Mouse (Mus musculus) CD4-positive, CD25-positive, alpha-beta regulatory T cell, adult 2 months (primary cell): ENCODE data around the gene Tet3.

Experiments used
- DNase-seq: peaks from one replicate; pipeline ENCODE4 v3.0.0-alpha.2; 2012; ENCODE audit warnings: low read depth, low spot score

Tet3 gene

DNA sequence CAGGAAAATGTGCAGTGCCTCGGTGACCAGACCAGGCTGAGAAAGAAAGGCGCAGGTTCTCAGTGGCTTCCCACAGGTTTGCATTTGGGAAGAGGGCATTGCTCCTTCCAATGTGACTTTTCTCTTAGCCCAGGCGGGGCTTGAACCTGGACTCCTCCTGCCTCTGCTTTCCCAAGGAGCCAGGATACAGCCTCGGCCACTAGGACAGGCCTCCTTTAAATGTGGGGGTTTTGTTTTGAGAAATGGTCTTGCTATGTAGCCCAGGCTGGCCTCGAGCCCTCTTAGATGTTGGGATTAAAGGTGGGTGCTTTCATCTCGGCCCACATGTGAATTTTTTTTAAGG is 132.5 kb downstream of the Tet3 start:
- DNase-seq, result no peak

DNA sequence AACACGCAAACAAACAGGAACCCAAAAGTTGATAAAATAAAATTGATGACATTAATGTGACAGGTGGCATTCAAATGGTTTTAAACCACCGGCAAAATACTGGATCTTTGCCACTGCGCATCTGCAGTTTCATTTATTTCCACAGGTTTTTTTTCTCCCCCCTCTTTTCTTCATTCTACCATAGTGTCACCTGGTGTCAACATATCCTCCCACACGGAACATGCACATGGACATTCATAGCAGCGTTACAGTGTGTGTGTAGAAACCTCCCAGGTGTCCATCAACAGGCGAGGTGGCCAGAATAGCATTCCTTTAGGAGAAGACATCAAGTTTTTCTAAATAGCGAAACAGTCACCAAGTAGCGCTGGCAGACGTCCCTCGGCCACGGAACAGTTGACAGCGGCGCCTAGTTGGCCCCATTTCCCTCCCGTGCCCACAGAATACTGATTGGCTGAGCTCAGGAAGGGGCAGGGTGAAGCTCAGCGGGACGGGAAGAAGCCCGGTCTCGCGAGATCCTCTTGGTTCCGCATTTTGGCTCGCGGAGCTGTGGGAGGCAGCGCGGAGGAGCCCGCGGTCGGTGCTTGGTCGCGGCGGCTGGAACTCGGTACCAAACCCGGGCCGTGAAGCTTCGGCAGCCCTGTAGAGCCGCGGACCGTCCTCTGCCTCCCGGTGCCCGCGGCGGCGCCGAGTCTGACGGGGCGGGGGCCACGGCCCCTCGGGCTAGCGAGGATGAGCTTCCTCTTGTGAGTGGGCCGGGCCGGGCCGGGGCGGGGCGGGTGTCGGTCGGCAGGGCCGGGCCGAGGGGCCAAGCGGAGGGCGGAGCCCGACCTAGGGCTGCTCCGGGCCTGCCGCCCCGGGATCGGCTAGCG is 133.1 kb downstream of the Tet3 start, which contains the start of the genes Mthfd2 and Mob1a:
TSS of gene Mthfd2 (minus strand) at position 384 of the 869 bp plus-strand sequence.
TSS of gene Mob1a (plus strand) at position 492 of the 869 bp plus-strand sequence.
- DNase-seq, result peak; percentile 97

DNA sequence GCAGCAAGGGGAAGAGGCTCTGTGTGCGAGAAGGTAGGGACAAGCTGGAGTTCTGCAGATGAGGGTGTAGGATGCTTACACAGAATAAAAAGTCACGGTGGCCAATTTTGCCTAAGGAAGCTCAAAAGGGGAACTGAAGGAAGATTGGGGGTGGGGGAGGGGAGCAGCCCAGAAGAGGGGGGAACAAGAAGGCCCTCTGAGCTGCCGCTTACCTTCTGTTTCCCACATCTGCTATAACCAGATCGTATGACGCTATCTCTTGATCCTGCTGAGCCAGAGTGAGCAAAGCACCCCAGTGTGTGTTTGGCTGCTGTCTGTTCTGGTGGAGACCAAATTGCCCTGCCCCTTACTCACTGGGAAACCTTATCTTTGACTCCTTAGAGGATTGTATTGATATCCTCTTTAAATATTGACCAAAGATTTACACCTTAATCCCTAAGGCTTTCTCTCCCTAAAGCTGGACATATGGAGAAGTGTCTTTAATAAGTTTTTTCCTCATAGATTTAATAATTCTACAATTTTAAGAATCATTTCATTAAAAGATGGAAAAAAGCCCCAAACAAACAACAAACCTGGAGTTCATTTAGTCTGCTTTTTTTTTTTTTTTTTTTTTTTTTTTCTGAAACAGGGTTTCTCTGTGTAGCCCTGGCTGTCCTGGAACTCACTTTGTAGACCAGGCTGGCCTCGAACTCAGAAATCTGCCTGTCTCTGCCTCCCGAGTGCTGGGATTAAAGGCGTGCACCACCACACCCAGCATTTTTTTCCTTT is 135.0 kb downstream of the Tet3 start:
- DNase-seq, result no peak

DNA sequence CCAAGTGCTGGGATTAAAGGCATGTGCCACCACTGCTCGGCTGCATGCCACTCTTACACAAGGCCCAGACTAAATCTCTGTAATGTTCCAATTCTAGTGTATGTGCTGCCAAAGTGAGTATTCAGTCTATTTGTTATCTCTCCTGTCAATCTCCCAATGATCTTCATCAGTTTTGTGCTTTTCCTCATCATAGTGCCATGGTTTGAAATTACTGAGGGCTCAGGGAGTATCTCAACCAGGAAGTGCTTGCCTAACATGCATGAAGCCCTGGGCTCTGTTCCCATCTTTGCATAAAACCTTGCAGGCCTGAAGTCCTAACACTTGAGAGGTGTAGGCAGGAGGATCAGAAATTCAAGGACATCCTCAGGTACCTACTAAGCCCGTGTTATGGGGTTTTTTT is 136.1 kb downstream of the Tet3 start:
- DNase-seq, result no peak

DNA sequence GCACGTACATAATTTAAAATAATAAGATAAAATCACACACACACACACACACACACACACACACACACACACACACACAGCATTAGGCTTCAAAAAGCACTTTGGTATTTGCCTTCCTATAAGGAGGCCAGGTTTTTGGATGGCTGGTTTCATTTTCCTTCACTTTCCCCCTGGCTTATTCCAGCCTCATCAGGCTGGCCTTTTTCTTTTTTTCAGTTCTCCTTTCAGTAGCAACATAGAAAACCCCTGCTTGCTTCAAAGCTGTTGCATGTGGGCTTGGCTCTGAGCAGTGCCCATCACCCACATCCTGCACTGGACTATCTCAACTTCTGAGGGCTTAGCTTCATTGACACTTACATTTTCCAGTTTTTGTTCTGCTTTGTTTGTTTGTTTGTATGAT is 137.0 kb downstream of the Tet3 start:
- DNase-seq, result peak; percentile 18

DNA sequence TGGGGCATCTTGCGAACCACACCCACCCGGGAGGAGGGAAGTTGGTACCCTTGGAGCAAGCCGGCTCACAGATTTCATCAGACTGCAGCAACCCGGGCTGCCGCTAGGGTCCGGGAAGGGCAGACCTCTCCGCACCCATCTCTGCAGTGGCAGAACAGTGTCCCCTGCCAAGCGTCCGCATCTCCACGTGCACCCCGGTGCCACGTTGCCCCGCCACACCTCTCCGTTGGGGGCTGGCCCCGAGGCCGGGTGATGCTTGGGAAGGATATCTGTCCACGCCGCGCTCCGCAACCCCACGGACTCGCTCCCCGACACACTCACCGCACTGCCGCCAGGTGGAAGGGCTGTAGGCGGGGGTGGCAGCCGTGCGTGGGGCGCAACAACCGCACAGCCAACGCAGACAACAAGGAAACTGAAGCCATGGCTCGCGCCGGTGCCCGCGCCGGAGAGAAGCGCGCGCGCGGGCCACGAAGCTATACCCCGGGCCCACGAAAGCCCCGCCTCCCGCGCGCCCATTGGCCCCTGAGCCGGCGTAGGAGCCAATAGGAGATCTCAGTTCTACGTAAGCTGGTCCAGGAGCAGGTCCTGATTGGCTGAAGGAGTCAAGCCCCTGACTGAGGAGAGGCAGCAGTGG is 141.7 kb downstream of the Tet3 start:
- peak; percentile 94 for DNase-seq

DNA sequence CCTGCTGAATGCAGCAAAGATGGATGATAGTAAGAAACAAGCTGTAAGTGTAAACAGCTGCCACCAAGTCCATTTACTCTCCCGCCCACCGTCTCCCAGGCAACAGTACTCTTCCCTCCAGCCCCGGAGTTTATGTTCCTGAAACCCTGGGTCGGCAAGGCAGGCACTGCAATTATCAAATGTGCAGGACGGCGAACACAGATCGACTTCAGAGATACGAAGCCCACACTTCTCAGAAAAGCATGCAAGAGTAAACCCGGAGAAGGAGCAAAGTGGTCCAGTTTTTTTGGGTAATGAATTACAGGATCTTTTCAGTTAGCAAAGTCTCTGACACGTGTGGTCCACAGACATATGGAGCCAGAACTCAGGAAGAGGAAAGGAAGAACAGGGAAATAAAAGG is 142.9 kb downstream of the Tet3 start:
- DNase-seq, result peak; percentile 19

DNA sequence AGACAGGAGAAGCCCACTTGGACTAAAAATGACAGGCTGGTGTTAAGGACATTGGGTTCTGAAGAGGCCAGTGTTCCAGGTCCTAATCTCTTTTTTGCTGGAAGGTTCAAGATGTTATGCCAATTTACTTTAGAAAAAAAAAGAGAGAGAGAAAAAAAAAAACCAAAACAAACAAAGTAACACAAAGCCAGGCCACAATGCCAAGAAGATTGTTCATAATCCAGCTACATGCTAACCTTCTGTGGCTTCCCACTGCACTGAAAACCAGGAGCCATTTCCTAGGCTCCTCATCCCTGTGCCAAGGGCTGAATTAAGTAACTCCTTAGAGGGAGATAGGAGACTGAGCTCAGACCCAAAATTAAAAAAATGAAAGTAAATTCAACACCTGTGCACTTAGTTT is 143.6 kb downstream of the Tet3 start:
- DNase-seq, result no peak

DNA sequence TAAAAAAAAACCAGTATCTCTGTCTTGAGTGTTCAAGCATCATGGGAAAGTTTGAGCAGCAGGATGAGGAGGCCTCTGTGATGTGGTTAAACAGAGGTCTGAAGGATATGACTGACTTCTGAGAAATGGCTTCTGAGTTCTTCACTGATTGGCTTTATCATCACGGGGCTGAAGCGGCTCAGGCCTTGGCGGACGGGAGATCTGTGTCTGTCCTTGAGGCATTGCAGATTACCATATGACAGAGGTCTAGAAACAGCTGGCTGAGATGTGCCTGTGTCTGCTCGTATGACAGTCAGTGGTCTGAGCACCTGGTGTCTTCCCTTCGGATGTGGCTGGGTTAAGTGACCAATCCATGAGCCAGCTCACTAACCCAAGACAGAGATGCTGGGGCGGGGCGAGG is 146.4 kb downstream of the Tet3 start:
- DNase-seq, result peak; percentile 76
